Mouse (Mus musculus): ENCODE results near the gene Arhgef3. TPM values are rescaled to one million over a fixed set of nuclear protein-coding genes. Genes with fewer than 3 reads are reported as not detected.

The Arhgef3 gene
- polyA plus RNA-seq, 2 experiments = 2.6 to 5.4 TPM

GRCm38 (mm10) chr14:27351051-27351475 lies 236.4 kb downstream of the Arhgef3 start:
- ATAC-seq (ENCODE audit: insufficient read depth) (no peak), DNase-seq (ENCODE audit: low read depth in 3 of 3, low spot score in 3 of 3) (no peak)
- TF ChIP-seq CTCF (IDR thresholded peaks at IDR 0.05; ENCODE audit: low read depth) (no peak), EP300 (IDR thresholded peaks at IDR 0.05; ENCODE audit: low read depth) (no peak)
- WGBS (ENCODE audit: insufficient replicate concordance) = 16% methylated on average over 5 of the region's 5 CpGs
- no peaks in the 10 kb centered on the region for H3K27me3 ChIP-seq (ENCODE audit: control insufficient read depth, insufficient read depth, low read length)
- H3K9me3 ChIP-seq (ENCODE audit: control insufficient read depth, low read length) = no peaks in the 10 kb centered on the region
- no peaks in the 10 kb centered on the region for H3K36me3 ChIP-seq (replicated peaks; ENCODE audit: control insufficient read depth, insufficient read depth, low read depth)
- no peak overlapping the region for H3K9ac ChIP-seq (replicated peaks)
- H3K4me3 ChIP-seq (ENCODE audit: insufficient read depth in 1 of 2, low read depth in 2 of 2, low read length in 2 of 2) = no peak overlapping the region
- no peak overlapping the region for H3K27ac ChIP-seq
- no peak overlapping the region for H3K4me2 ChIP-seq (ENCODE audit: low read depth)
- H3K4me1 ChIP-seq (replicated peaks; ENCODE audit: control insufficient read depth in 2 of 2, insufficient read depth in 2 of 2, low read length in 1 of 2) = peaks cover 18 to 31% of the 10 kb centered on the region in 2 experiments

GRCm38 (mm10) chr14:27351476-27352079 lies 236.9 kb downstream of the Arhgef3 start:
- Histone ChIP-seq H3K27ac (no peak overlapping the region), H3K36me3 (replicated peaks; ENCODE audit: control insufficient read depth, insufficient read depth, low read depth) (no peaks in the 10 kb centered on the region), H3K9ac (replicated peaks) (no peak overlapping the region), H3K27me3 (ENCODE audit: control insufficient read depth, insufficient read depth, low read length) (no peaks in the 10 kb centered on the region), H3K4me3 (ENCODE audit: insufficient read depth in 1 of 2, low read depth in 2 of 2, low read length in 2 of 2) (no peak overlapping the region), H3K9me3 (ENCODE audit: control insufficient read depth, low read length) (no peaks in the 10 kb centered on the region), H3K4me1 (replicated peaks; ENCODE audit: control insufficient read depth in 2 of 2, insufficient read depth in 2 of 2, low read length in 1 of 2) (peaks cover 18 to 32% of the 10 kb centered on the region in 2 experiments), H3K4me2 (ENCODE audit: low read depth) (no peak overlapping the region)
- 22% methylated on average over 4 of the region's 4 CpGs for WGBS (ENCODE audit: insufficient replicate concordance)
- no peak for ATAC-seq (ENCODE audit: insufficient read depth)
- DNase-seq (ENCODE audit: low read depth in 3 of 3, low spot score in 3 of 3) = no peak
- TF ChIP-seq EP300 (IDR thresholded peaks at IDR 0.05; ENCODE audit: low read depth) (no peak), CTCF (IDR thresholded peaks at IDR 0.05; ENCODE audit: low read depth) (no peak)

- ATAC-seq (ENCODE audit: insufficient read depth) (no peak), DNase-seq (ENCODE audit: low read depth in 3 of 3, low spot score in 3 of 3) (no peak)
- Histone ChIP-seq H3K4me2 (ENCODE audit: low read depth) (no peak overlapping the region), H3K4me3 (ENCODE audit: insufficient read depth in 1 of 2, low read depth in 2 of 2, low read length in 2 of 2) (no peak overlapping the region), H3K4me1 (replicated peaks; ENCODE audit: control insufficient read depth in 2 of 2, insufficient read depth in 2 of 2, low read length in 1 of 2) (peaks cover 18 to 32% of the 10 kb centered on the region in 2 experiments), H3K27ac (no peak overlapping the region), H3K9me3 (ENCODE audit: control insufficient read depth, low read length) (no peaks in the 10 kb centered on the region), H3K9ac (replicated peaks) (no peak overlapping the region), H3K27me3 (ENCODE audit: control insufficient read depth, insufficient read depth, low read length) (no peaks in the 10 kb centered on the region), H3K36me3 (replicated peaks; ENCODE audit: control insufficient read depth, insufficient read depth, low read depth) (no peaks in the 10 kb centered on the region)
- 70% methylated on average over 5 of the region's 5 CpGs for WGBS (ENCODE audit: insufficient replicate concordance)
- TF ChIP-seq CTCF (IDR thresholded peaks at IDR 0.05; ENCODE audit: low read depth) (no peak), EP300 (IDR thresholded peaks at IDR 0.05; ENCODE audit: low read depth) (no peak)
Measured at GRCm38 (mm10) chr14:27352470-27352869, 237.8 kb downstream of the Arhgef3 start.

GRCm38 (mm10) chr14:27355151-27355550 lies 240.5 kb downstream of the Arhgef3 start:
- Histone ChIP-seq H3K36me3 (replicated peaks; ENCODE audit: control insufficient read depth, insufficient read depth, low read depth) (no peaks in the 10 kb centered on the region), H3K27ac (no peak overlapping the region), H3K27me3 (ENCODE audit: control insufficient read depth, insufficient read depth, low read length) (no peaks in the 10 kb centered on the region), H3K4me1 (replicated peaks; ENCODE audit: control insufficient read depth in 2 of 2, insufficient read depth in 2 of 2, low read length in 1 of 2) (peaks cover 11 to 23% of the 10 kb centered on the region in 2 experiments), H3K4me2 (ENCODE audit: low read depth) (no peak overlapping the region), H3K9ac (replicated peaks) (no peak overlapping the region), H3K9me3 (ENCODE audit: control insufficient read depth, low read length) (no peaks in the 10 kb centered on the region), H3K4me3 (ENCODE audit: insufficient read depth in 1 of 2, low read depth in 2 of 2, low read length in 2 of 2) (no peak overlapping the region)
- no peak for TF ChIP-seq EP300 (IDR thresholded peaks at IDR 0.05; ENCODE audit: low read depth)
- no peak for ATAC-seq (ENCODE audit: insufficient read depth)
- no peak for DNase-seq (ENCODE audit: low read depth in 3 of 3, low spot score in 3 of 3)
- 46% methylated on average over 6 of the region's 6 CpGs for WGBS (ENCODE audit: insufficient replicate concordance)

GRCm38 (mm10) chr14:27355937-27356336 lies 241.2 kb downstream of the Arhgef3 start:
- Histone ChIP-seq H3K4me2 (ENCODE audit: low read depth) (no peak overlapping the region), H3K4me3 (ENCODE audit: insufficient read depth in 1 of 2, low read depth in 2 of 2, low read length in 2 of 2) (no peak overlapping the region), H3K9ac (replicated peaks) (no peak overlapping the region), H3K9me3 (ENCODE audit: control insufficient read depth, low read length) (no peaks in the 10 kb centered on the region), H3K4me1 (replicated peaks; ENCODE audit: control insufficient read depth in 2 of 2, insufficient read depth in 2 of 2, low read length in 1 of 2) (peaks cover 3 to 15% of the 10 kb centered on the region in 2 experiments), H3K27me3 (ENCODE audit: control insufficient read depth, insufficient read depth, low read length) (no peaks in the 10 kb centered on the region), H3K36me3 (replicated peaks; ENCODE audit: control insufficient read depth, insufficient read depth, low read depth) (no peaks in the 10 kb centered on the region), H3K27ac (no peak overlapping the region)
- TF ChIP-seq EP300 (IDR thresholded peaks at IDR 0.05; ENCODE audit: low read depth) = no peak
- TF ChIP-seq CTCF (IDR thresholded peaks at IDR 0.05; ENCODE audit: low read depth) = no peak
- ATAC-seq (ENCODE audit: insufficient read depth) (no peak), DNase-seq (ENCODE audit: low read depth in 3 of 3, low spot score in 3 of 3) (no peak)
- 57% methylated on average over 4 of the region's 4 CpGs for WGBS (ENCODE audit: insufficient replicate concordance)
